Mouse (Mus musculus): ENCODE data around the gene Pnkp. TPM values are rescaled to one million over a fixed set of nuclear protein-coding genes. Genes with fewer than 3 reads are reported as not detected.

Gene Pnkp
- polyA plus RNA-seq, 2 experiments, result 23.8 to 32.0 TPM

- ATAC-seq (ENCODE audit: low FRiP score, low read depth) (no peak), DNase-seq (ENCODE audit: low spot score) (no peak)
Measured at GRCm38 (mm10) chr7:44812651-44813325, 44.2 kb upstream of the Pnkp start.

GRCm38 (mm10) chr7:44813985-44814384 lies 43.0 kb upstream of the Pnkp start:
- 92% methylated on average over 3 of the region's 3 CpGs for WGBS
- Histone ChIP-seq H3K27ac (replicated peaks; ENCODE audit: low read depth, low read length) (no peak overlapping the region), H3K4me3 (replicated peaks; ENCODE audit: low read length) (no peak overlapping the region), H3K36me3 (ENCODE audit: control insufficient read depth, insufficient read depth, low read length) (peaks cover 17% of the 10 kb centered on the region; the same call in 1 of the 2 replicates), H3K4me2 (replicated peaks; ENCODE audit: low read depth, low read length, severe bottlenecking) (no peak overlapping the region), H3K4me1 (ENCODE audit: control insufficient read depth, insufficient read depth, low read length) (peaks cover 25% of the 10 kb centered on the region), H3K9ac (ENCODE audit: low read depth, low read length, severe bottlenecking) (no peak overlapping the region), H3K27me3 (ENCODE audit: control insufficient read depth, insufficient read depth, low read length) (no peaks in the 10 kb centered on the region), H3K9me3 (ENCODE audit: control insufficient read depth, low read length) (no peaks in the 10 kb centered on the region)
- no peak for TF ChIP-seq POLR2A (IDR thresholded peaks at IDR 0.05; ENCODE audit: borderline replicate concordance, extremely low read depth, insufficient read depth, insufficient read length)
- ATAC-seq (ENCODE audit: low FRiP score, low read depth) (no peak), DNase-seq (ENCODE audit: low spot score) (no peak)

More at GRCm38 (mm10) chr7:44812651-44813325, 44.2 kb upstream of the Pnkp start:
- Histone ChIP-seq H3K9ac (ENCODE audit: low read depth, low read length, severe bottlenecking) (no peak overlapping the region), H3K4me1 (ENCODE audit: control insufficient read depth, insufficient read depth, low read length) (peaks cover 13% of the 10 kb centered on the region), H3K4me2 (replicated peaks; ENCODE audit: low read depth, low read length, severe bottlenecking) (no peak overlapping the region), H3K27me3 (ENCODE audit: control insufficient read depth, insufficient read depth, low read length) (no peaks in the 10 kb centered on the region), H3K4me3 (replicated peaks; ENCODE audit: low read length) (no peak overlapping the region), H3K36me3 (ENCODE audit: control insufficient read depth, insufficient read depth, low read length) (peaks cover 11% of the 10 kb centered on the region; the same call in 1 of the 2 replicates), H3K27ac (replicated peaks; ENCODE audit: low read depth, low read length) (no peak overlapping the region), H3K9me3 (ENCODE audit: control insufficient read depth, low read length) (no peaks in the 10 kb centered on the region)
- WGBS, result 87% methylated on average over 20 of the region's 20 CpGs
- TF ChIP-seq POLR2A (IDR thresholded peaks at IDR 0.05; ENCODE audit: borderline replicate concordance, extremely low read depth, insufficient read depth, insufficient read length), result no peak

GRCm38 (mm10) chr7:44814423-44814822 lies 42.5 kb upstream of the Pnkp start:
- WGBS, result 90% methylated on average over 4 of the region's 4 CpGs
- H3K4me2 ChIP-seq (replicated peaks; ENCODE audit: low read depth, low read length, severe bottlenecking), result no peak overlapping the region
- ATAC-seq (ENCODE audit: low FRiP score, low read depth) (no peak), DNase-seq (ENCODE audit: low spot score) (no peak)
- peaks cover 29% of the 10 kb centered on the region for H3K4me1 ChIP-seq (ENCODE audit: control insufficient read depth, insufficient read depth, low read length)
- H3K4me3 ChIP-seq (replicated peaks; ENCODE audit: low read length), result no peak overlapping the region
- TF ChIP-seq POLR2A (IDR thresholded peaks at IDR 0.05; ENCODE audit: borderline replicate concordance, extremely low read depth, insufficient read depth, insufficient read length), result no peak
- H3K36me3 ChIP-seq (ENCODE audit: control insufficient read depth, insufficient read depth, low read length), result peaks cover 21% of the 10 kb centered on the region; the same call in 1 of the 2 replicates
- H3K9me3 ChIP-seq (ENCODE audit: control insufficient read depth, low read length), result no peaks in the 10 kb centered on the region
- H3K27ac ChIP-seq (replicated peaks; ENCODE audit: low read depth, low read length), result no peak overlapping the region
- H3K9ac ChIP-seq (ENCODE audit: low read depth, low read length, severe bottlenecking), result no peak overlapping the region
- no peaks in the 10 kb centered on the region for H3K27me3 ChIP-seq (ENCODE audit: control insufficient read depth, insufficient read depth, low read length)

- Histone ChIP-seq H3K27ac (replicated peaks; ENCODE audit: low read depth, low read length) (peak overlapping the region; percentile 95; the same call in 1 of the 2 replicates), H3K4me2 (replicated peaks; ENCODE audit: low read depth, low read length, severe bottlenecking) (peak overlapping the region; percentile 74), H3K4me1 (ENCODE audit: control insufficient read depth, insufficient read depth, low read length) (peaks cover 29% of the 10 kb centered on the region), H3K4me3 (replicated peaks; ENCODE audit: low read length) (peak overlapping the region; percentile 87), H3K9ac (ENCODE audit: low read depth, low read length, severe bottlenecking) (peak overlapping the region; percentile 43; the same call in 1 of the 2 replicates), H3K9me3 (ENCODE audit: control insufficient read depth, low read length) (no peaks in the 10 kb centered on the region), H3K27me3 (ENCODE audit: control insufficient read depth, insufficient read depth, low read length) (no peaks in the 10 kb centered on the region), H3K36me3 (ENCODE audit: control insufficient read depth, insufficient read depth, low read length) (peaks cover 21% of the 10 kb centered on the region; the same call in 1 of the 2 replicates)
- ATAC-seq (ENCODE audit: low FRiP score, low read depth) (no peak), DNase-seq (ENCODE audit: low spot score) (peak; percentile 49)
- no peak for TF ChIP-seq POLR2A (IDR thresholded peaks at IDR 0.05; ENCODE audit: borderline replicate concordance, extremely low read depth, insufficient read depth, insufficient read length)
- WGBS, result 25% methylated on average over 14 of the region's 14 CpGs
Measured at GRCm38 (mm10) chr7:44814952-44815553, 41.9 kb upstream of the Pnkp start.

GRCm38 (mm10) chr7:44815721-44816469 lies 41.0 kb upstream of the Pnkp start, which contains the start of the genes Nup62 and Il4i1:
TSS of gene Nup62 (plus strand) at chr7:44816088.
TSS of gene Il4i1 (plus strand) at chr7:44816387.
- no peaks in the 10 kb centered on the region for H3K9me3 ChIP-seq (ENCODE audit: control insufficient read depth, low read length)
- peak within 1 kb of the TSS; percentile 98 for H3K9ac ChIP-seq (ENCODE audit: low read depth, low read length, severe bottlenecking)
- no peaks in the 10 kb centered on the region for H3K27me3 ChIP-seq (ENCODE audit: control insufficient read depth, insufficient read depth, low read length)
- H3K36me3 ChIP-seq (ENCODE audit: control insufficient read depth, insufficient read depth, low read length), result peaks cover 21% of the 10 kb centered on the region; the same call in 1 of the 2 replicates
- WGBS, result 0% methylated on average over 52 of the region's 62 CpGs
- peak; percentile 94 for ATAC-seq (ENCODE audit: low FRiP score, low read depth)
- DNase-seq (ENCODE audit: low spot score), result peak; percentile 99
- H3K27ac ChIP-seq (replicated peaks; ENCODE audit: low read depth, low read length), result peak within 1 kb of the TSS; percentile 95
- peak within 1 kb of the TSS; percentile 87 for H3K4me3 ChIP-seq (replicated peaks; ENCODE audit: low read length)
- TF ChIP-seq POLR2A (IDR thresholded peaks at IDR 0.05; ENCODE audit: borderline replicate concordance, extremely low read depth, insufficient read depth, insufficient read length), result peak; percentile 60; the same call in 1 of the 2 replicates
- H3K4me2 ChIP-seq (replicated peaks; ENCODE audit: low read depth, low read length, severe bottlenecking), result peak within 1 kb of the TSS; percentile 74
- H3K4me1 ChIP-seq (ENCODE audit: control insufficient read depth, insufficient read depth, low read length), result peaks cover 29% of the 10 kb centered on the region

Data from limb, embryonic 14.5 days (tissue).